Mouse (Mus musculus) lung, adult 2 months (tissue): ENCODE data around the gene Pdk4.

ENCODE experiments used
- CTCF ChIP-seq: fragments of 200-500 bp; IDR thresholded peaks from 2 replicates; pipeline ENCODE4 v1.5.1; 2011; ENCODE audit warnings: mild to moderate bottlenecking, low read length, control low read depth; ENCODE audit not compliant: insufficient read depth
- POLR2A ChIP-seq: fragments of 200-500 bp; IDR thresholded peaks from 2 replicates; pipeline ENCODE4 v1.6.1; 2011; ENCODE audit warnings: low read depth, mild to moderate bottlenecking, control low read depth, low read length, borderline replicate concordance; ENCODE audit errors: extremely low read depth

- TF ChIP-seq POLR2A: no peak
- no peak for TF ChIP-seq CTCF
These were observed 13.2 kb upstream of the Pdk4 start for GRCm38 (mm10) chr6:5509303-5509702.
